Mouse (Mus musculus) ES-Bruce4 (cell line): ENCODE results near the gene Shmt1.

Experiments
- CTCF ChIP-seq: IDR thresholded peaks from one replicate; pipeline ENCODE4 v1.8.1; 2011; ENCODE audit warnings: low read depth, low read length
- POLR2A ChIP-seq: IDR thresholded peaks from one replicate; pipeline ENCODE4 v1.8.1; 2011; ENCODE audit warnings: low read length; ENCODE audit not compliant: insufficient read depth

DNA sequence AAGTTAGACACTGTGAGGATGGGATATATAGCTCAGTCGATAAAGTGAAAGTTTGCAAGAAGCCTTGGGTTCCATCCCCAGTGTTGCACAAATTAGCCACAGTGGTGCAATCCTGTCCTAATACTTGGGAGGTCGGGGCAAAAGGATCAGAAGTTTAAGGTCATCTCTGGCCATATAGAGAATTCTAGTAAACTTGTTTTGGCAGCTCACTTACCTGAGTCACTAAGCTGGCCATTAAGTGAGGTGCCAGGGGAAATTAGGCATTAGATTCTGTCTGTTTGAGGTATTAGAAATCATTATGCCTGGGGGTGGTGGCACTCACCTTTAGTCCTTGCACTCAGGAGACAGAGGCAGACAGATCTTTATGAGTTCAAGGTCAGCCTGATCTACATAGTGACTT, 12.3 kb upstream of the Shmt1 start:
- TF ChIP-seq CTCF (no peak), POLR2A (no peak)
